Mouse (Mus musculus) hindbrain, embryonic 14.5 days (tissue): Measurements from ENCODE around the gene Gja5. TPM values are rescaled to one million over a fixed set of nuclear protein-coding genes. Genes with fewer than 3 reads are reported as not detected.
"Not testable (repeated sequence)": the region's sequence is repeated elsewhere in the genome, so short reads cannot be mapped to it uniquely, and the experiment has no call there.

Experiments
- ATAC-seq: fragments of 200-750 bp; cut with Nextera tagmentation; 2 replicates; pipeline ENCODE4 v1.8.0; 2017; ENCODE audit warnings: moderate number of reproducible peaks, mild to moderate bottlenecking, moderate TSS enrichment, moderate library complexity; ENCODE audit not compliant: low FRiP score
- DNase-seq: peaks from one replicate; pipeline ENCODE4 v3.0.0-alpha.2; 2015; ENCODE audit warnings: low spot score
- H3K27ac ChIP-seq: fragments of 300-500 bp; sonication (generic); 2 replicates; pipeline ENCODE4 v1.5.1; 2014; ENCODE audit warnings: mild to moderate bottlenecking, moderate library complexity
- H3K27me3 ChIP-seq: fragments of 300-500 bp; sonication (generic); 2 replicates; pipeline ENCODE4 v1.6.1; 2014; ENCODE audit warnings: mild to moderate bottlenecking, low read length, mixed read lengths; ENCODE audit not compliant: control insufficient read depth, insufficient read depth
- H3K36me3 ChIP-seq: fragments of 300-500 bp; sonication (generic); replicated peaks from 2 replicates; pipeline ENCODE4 v1.6.1; 2014; ENCODE audit not compliant: control insufficient read depth, insufficient read depth
- H3K4me1 ChIP-seq: fragments of 300-500 bp; sonication (generic); replicated peaks from 2 replicates; pipeline ENCODE4 v1.6.1; 2014; ENCODE audit warnings: antibody characterized with exemption, low read length, mixed read lengths; ENCODE audit not compliant: control insufficient read depth, insufficient read depth
- H3K4me2 ChIP-seq: fragments of 300-500 bp; sonication (generic); replicated peaks from 2 replicates; pipeline ENCODE4 v1.6.1; 2014; ENCODE audit warnings: mild to moderate bottlenecking, moderate library complexity
- H3K4me3 ChIP-seq: fragments of 300-500 bp; sonication (generic); replicated peaks from 2 replicates; pipeline ENCODE4 v1.5.1; 2014; ENCODE audit warnings: mild to moderate bottlenecking, low read length
- H3K9ac ChIP-seq: fragments of 300-500 bp; sonication (generic); 2 replicates; pipeline ENCODE4 v1.6.1; 2014
- H3K9me3 ChIP-seq: fragments of 300-500 bp; sonication (generic); 2 replicates; pipeline ENCODE4 v1.6.1; 2016; ENCODE audit warnings: low read length; ENCODE audit not compliant: control insufficient read depth
- WGBS: fragments of 180-500 bp; shearing (Covaris S2); extraction: QIAGEN DNeasy Blood & Tissue Kit; methylation state at CpG from one replicate; pipeline ENCODE4 v1.1.7; 2014; 5-methylcytosine and 5-hydroxymethylcytosine counted together
- polyA plus RNA-seq: library from polyadenylated mRNA; unstranded; fragments of >200 nt; fragmentation: Nextera tagmentation; extraction: Ambion mirVana; gene quantifications from 2 replicates; pipeline ENCODE4 v1.2.1, GENCODE M21; 2014

Gja5 gene
- polyA plus RNA-seq, 1 experiment from 2014 or later, result 1.3 TPM

- not testable (repeated sequence) for H3K27me3 ChIP-seq, H3K4me3 ChIP-seq, H3K36me3 ChIP-seq
These were observed 183.8 kb downstream of the Gja5 start for GRCm38 (mm10) chr3:97088291-97088690.

GRCm38 (mm10) chr3:97091971-97092370, 187.5 kb downstream of the Gja5 start:
- H3K27ac ChIP-seq, H3K36me3 ChIP-seq, DNase-seq, H3K4me1 ChIP-seq, H3K27me3 ChIP-seq, ATAC-seq, H3K4me2 ChIP-seq, H3K4me3 ChIP-seq, H3K9ac ChIP-seq, H3K9me3 ChIP-seq: not testable (repeated sequence)
- 92% methylated on average over 7 of the region's 7 CpGs for WGBS

More at GRCm38 (mm10) chr3:97088291-97088690, 183.8 kb downstream of the Gja5 start:
- not testable (repeated sequence) for ATAC-seq, H3K9ac ChIP-seq, H3K4me1 ChIP-seq, DNase-seq, H3K27ac ChIP-seq, H3K9me3 ChIP-seq, H3K4me2 ChIP-seq
- 90% methylated on average over 4 of the region's 4 CpGs for WGBS

- H3K4me1 ChIP-seq, H3K9ac ChIP-seq, H3K27me3 ChIP-seq, H3K4me3 ChIP-seq, H3K36me3 ChIP-seq, H3K9me3 ChIP-seq, ATAC-seq, H3K4me2 ChIP-seq, DNase-seq, H3K27ac ChIP-seq: not testable (repeated sequence)
- WGBS, result 88% methylated on average over 4 of the region's 4 CpGs
These were observed 192.2 kb downstream of the Gja5 start for GRCm38 (mm10) chr3:97096664-97097063.

- Histone ChIP-seq H3K27ac (peak overlapping the region; percentile 73), H3K9ac (peak overlapping the region; percentile 9; the same call in 1 of the 2 replicates), H3K9me3 (no peaks in the 10 kb centered on the region), H3K4me1 (peaks cover 7% of the 10 kb centered on the region; the same call in 1 of the 2 replicates), H3K36me3 (no peaks in the 10 kb centered on the region), H3K4me2 (no peak overlapping the region), H3K4me3 (no peak overlapping the region), H3K27me3 (no peaks in the 10 kb centered on the region)
- DNase-seq, result peak; percentile 44
- WGBS, result 38% methylated on average over 10 of the region's 10 CpGs
- peak; percentile 70; the same call in 1 of the 2 replicates for ATAC-seq
These were observed 196.5 kb downstream of the Gja5 start for GRCm38 (mm10) chr3:97100784-97101641.

GRCm38 (mm10) chr3:97103946-97104345, 199.5 kb downstream of the Gja5 start:
- WGBS, result 88% methylated on average over 2 of the region's 5 CpGs
- not testable (repeated sequence) for H3K4me2 ChIP-seq, ATAC-seq, H3K27me3 ChIP-seq, H3K9ac ChIP-seq, H3K9me3 ChIP-seq, DNase-seq, H3K36me3 ChIP-seq, H3K4me1 ChIP-seq, H3K4me3 ChIP-seq, H3K27ac ChIP-seq

GRCm38 (mm10) chr3:97104696-97105430, 200.4 kb downstream of the Gja5 start:
- Histone ChIP-seq H3K36me3 (no peaks in the 10 kb centered on the region), H3K9ac (no peak overlapping the region), H3K4me3 (no peak overlapping the region), H3K9me3 (0 out of 2 replicates have a peak, but pooled peaks cover 2% of the 10 kb centered on the region), H3K4me1 (peaks cover 7% of the 10 kb centered on the region; the same call in 1 of the 2 replicates), H3K27me3 (no peaks in the 10 kb centered on the region), H3K4me2 (no peak overlapping the region), H3K27ac (no peak overlapping the region)
- WGBS, result 57% methylated on average over 1 of the region's 1 CpGs
- no peak for ATAC-seq
- DNase-seq, result no peak

GRCm38 (mm10) chr3:97117511-97117910, 213.0 kb downstream of the Gja5 start:
- ATAC-seq (no peak), DNase-seq (no peak)
- peaks cover 7% of the 10 kb centered on the region; the same call in 1 of the 2 replicates for H3K9me3 ChIP-seq
- no peak overlapping the region for H3K27ac ChIP-seq
- 95% methylated on average over 6 of the region's 6 CpGs for WGBS
- H3K4me1 ChIP-seq, result no peaks in the 10 kb centered on the region
- H3K4me3 ChIP-seq, result no peak overlapping the region
- no peaks in the 10 kb centered on the region for H3K27me3 ChIP-seq
- H3K9ac ChIP-seq, result no peak overlapping the region
- H3K36me3 ChIP-seq, result no peaks in the 10 kb centered on the region
- H3K4me2 ChIP-seq, result no peak overlapping the region

GRCm38 (mm10) chr3:97118313-97118712, 213.8 kb downstream of the Gja5 start:
- Histone ChIP-seq H3K9me3 (peaks cover 7% of the 10 kb centered on the region; the same call in 1 of the 2 replicates), H3K27me3 (no peaks in the 10 kb centered on the region), H3K4me2 (no peak overlapping the region), H3K4me1 (no peaks in the 10 kb centered on the region), H3K4me3 (no peak overlapping the region), H3K36me3 (no peaks in the 10 kb centered on the region), H3K9ac (no peak overlapping the region), H3K27ac (no peak overlapping the region)
- 57% methylated on average over 12 of the region's 12 CpGs for WGBS
- no peak for ATAC-seq
- no peak for DNase-seq

GRCm38 (mm10) chr3:97124193-97124592, 219.7 kb downstream of the Gja5 start:
- H3K27ac ChIP-seq, result no peak overlapping the region
- H3K36me3 ChIP-seq, result no peaks in the 10 kb centered on the region
- WGBS, result 61% methylated on average over 7 of the region's 7 CpGs
- no peak overlapping the region for H3K4me2 ChIP-seq
- no peaks in the 10 kb centered on the region for H3K27me3 ChIP-seq
- no peaks in the 10 kb centered on the region for H3K9me3 ChIP-seq
- H3K4me1 ChIP-seq, result no peaks in the 10 kb centered on the region
- H3K4me3 ChIP-seq, result no peak overlapping the region
- no peak for DNase-seq
- H3K9ac ChIP-seq, result no peak overlapping the region
- no peak for ATAC-seq
